Mouse (Mus musculus) T-cell, adult 66 days (primary cell): ENCODE measurements around the gene Zbtb5. TPM values are rescaled to one million over a fixed set of nuclear protein-coding genes. Genes with fewer than 3 reads are reported as not detected.

ENCODE experiments used
- total RNA-seq, 2 experiments: library from RNA; stranded (reverse); gene quantifications; 3 replicates in 1 of 2; 4 replicates in 1 of 2; pipeline ENCODE4 v1.2.4; 2023

The Zbtb5 gene
- 10 to 100 TPM; 12.6 to 12.9 TPM for total RNA-seq

GRCm38 (mm10) chr4:45012105-45012975, at the start of gene Zbtb5:
Gene Zbtb5, minus strand, starts transcription at chr4:45012412.

DNA sequence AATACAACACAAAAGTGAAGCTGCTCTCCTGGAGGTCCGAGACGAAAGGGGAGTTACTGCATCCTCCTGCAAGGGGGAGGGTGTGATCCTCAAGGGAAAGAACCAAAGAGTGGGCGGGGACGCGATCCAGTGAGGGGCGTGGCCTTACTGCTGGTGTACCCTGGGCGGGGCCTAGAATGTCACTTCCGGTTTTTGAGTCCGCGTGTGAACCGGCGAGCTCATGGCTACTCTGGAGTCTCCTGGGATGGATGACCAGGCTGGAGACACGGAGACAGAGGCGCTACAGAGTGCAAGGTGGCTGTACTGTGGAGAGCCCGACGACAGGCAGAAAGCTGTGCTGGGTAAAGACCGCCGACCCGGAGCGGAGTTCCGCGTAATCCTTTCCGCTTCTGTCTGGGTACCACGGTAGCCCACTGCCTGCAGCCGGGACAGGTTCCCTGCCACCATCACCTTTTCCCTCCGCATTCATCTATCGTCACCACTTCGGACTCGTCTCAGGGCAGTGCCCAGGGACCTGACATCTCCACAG, 6.3 kb upstream of the Zbtb5 start, which contains the start of gene Polr1e:
Gene Polr1e (plus strand): TSS at position 132 of the 529 bp plus-strand sequence.

DNA sequence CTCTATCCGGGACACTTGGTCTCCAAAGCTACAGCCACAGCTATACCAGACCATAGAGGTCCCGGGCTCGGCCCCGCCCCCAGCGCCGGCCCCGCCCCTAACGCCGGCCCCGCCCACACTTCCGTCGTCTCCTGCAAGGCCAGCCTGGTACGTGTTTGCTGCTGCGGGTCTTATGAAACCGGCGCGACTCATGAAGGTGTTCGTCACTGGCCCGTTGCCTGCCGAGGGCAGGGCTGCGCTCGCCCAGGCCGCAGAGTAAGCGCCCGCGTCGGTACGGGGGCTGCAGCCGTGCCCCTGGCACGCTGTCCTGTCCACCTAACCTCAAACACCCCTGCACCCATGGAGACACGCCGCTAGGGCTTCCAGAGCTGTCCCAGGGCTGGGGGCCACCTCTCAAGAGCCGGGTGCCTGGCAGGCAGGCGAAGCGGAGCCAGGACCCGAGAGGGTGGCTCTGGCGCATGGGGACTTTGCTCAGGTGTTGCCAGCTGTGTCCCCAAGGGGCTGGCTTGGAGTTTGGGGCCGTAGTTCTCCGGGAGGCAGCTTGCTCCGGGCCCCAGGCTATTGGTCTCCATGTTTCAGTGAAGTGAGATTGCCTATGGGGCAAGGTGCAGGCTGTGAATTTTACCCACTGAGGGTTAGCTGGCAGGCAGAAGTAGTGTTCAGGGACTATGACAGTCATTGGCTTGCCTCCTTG, 30.8 kb downstream of the Zbtb5 start, which contains the start of gene Grhpr:
Gene Grhpr (plus strand): TSS at position 116 of the 694 bp plus-strand sequence.

Other genes starting within 250 kb of the Zbtb5 start
- gene Grhpr, start 31.0 kb downstream of the Zbtb5 start, total RNA-seq: 10 to 100 TPM; 13.0 to 14.8 TPM
- 10 to 100 TPM; 32.7 to 35.9 TPM for gene Polr1e, start 6.2 kb upstream of the Zbtb5 start, total RNA-seq
- gene Fbxo10, start 72.2 kb upstream of the Zbtb5 start, total RNA-seq: 1 to 10 TPM; 3.8 to 4.5 TPM
- gene Tomm5, start 95.7 kb upstream of the Zbtb5 start, total RNA-seq: 10 to 100 TPM; 64.1 to 68.8 TPM
- under 1 TPM; 0.12 to 0.17 TPM for gene Frmpd1, start 172.5 kb upstream of the Zbtb5 start, total RNA-seq